Mouse (Mus musculus): ENCODE measurements at regions not wholly inside any gene's neighbourhood (a gene's known extent, or its start where the extent isn't known, plus 50 kb on each side); places are given as distances from the start of the nearest gene placed in this dataset.

DNA sequence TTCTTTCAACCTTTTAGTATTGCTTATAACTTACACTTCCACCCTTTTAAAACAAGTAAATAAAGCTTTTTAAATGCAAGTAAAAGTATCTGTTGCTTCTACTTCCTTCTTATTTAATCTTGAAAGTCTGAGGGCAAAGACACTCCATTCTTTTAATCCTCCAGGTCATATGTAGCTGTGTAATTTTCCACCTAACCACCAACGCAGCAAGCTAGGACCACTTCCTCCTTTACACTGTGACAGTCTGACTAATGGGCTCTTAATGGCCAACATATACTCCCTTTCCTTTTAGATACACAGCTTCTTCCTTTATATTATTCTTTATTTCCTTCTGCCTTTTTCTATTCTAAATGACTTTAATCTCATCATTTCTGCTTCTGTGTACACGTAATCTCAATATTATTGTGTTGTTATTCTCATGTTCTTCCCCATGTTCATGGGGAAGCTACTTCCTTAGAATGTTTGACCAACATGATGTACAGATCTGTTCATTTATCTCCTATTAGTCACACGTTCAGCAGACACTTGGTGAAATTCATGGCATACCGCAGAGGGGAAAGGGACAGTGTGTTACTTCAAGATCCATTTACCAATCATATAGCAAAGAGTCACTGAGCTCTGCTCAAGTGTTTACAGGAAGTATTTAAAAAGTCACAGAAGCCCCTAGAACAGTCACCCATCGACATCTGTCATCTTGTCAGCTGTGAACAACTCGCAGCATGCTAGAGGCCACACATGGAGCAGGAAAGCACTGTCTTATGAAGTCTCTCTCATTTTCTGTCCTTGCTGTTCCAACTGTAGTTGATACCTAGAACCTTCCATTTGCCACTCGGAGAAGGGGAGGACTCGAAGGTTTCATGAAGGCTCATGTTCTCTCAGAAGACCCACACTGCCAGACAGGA lies 172.2 kb upstream of the Slc7a11 start:
- Histone ChIP-seq H3K79me2 (replicated peaks; ENCODE audit: control insufficient read depth, extremely low read depth, insufficient read depth, poor library complexity, severe bottlenecking) (no peaks in the 10 kb centered on the region), H3K4me3 (replicated peaks in 1 of 3; ENCODE audit: low read depth in 2 of 3, low read length in 2 of 3, poor library complexity in 1 of 3) (no peak overlapping the region), H3K4me2 (ENCODE audit: insufficient read depth, low read depth, poor library complexity, severe bottlenecking) (no peak overlapping the region), H3K9me3 (replicated peaks; ENCODE audit: low read length) (peaks cover 28% of the 10 kb centered on the region), H3K4me1 (ENCODE audit: control insufficient read depth in 1 of 2, insufficient read depth in 2 of 2) (no peaks in the 10 kb centered on the region), H3K36me3 (replicated peaks in 1 of 2; ENCODE audit: control insufficient read depth in 1 of 2, insufficient read depth in 1 of 2, low read length in 1 of 2) (no peaks in the 10 kb centered on the region), H3K27me3 (replicated peaks) (no peaks in the 10 kb centered on the region), H3K9ac (ENCODE audit: insufficient read depth, low read depth) (no peak overlapping the region), H3K27ac (ENCODE audit: insufficient read depth, low read depth) (no peak overlapping the region)
- in situ Hi-C loops (cut with MboI; ENCODE audit: low pct_ligation_motif_present, low pct_unique_long_range_greater_than_20kb, low sequenced_read_pairs), result no loop called here
- TF ChIP-seq IRF4 (IDR thresholded peaks at IDR 0.05; ENCODE audit: low read depth, low read length) (no peak), SMC3 (IDR thresholded peaks at IDR 0.05; ENCODE audit: low read depth, low read length) (no peak), CHD1 (IDR thresholded peaks at IDR 0.05; ENCODE audit: low read depth, low read length) (no peak), PAX5 (IDR thresholded peaks at IDR 0.05; ENCODE audit: low read length) (no peak), NELFE (IDR thresholded peaks at IDR 0.05; ENCODE audit: low read depth, low read length) (no peak), MXI1 (IDR thresholded peaks at IDR 0.05; ENCODE audit: low read depth, low read length) (no peak), JUND (conservative IDR thresholded peaks at IDR 0.05; ENCODE audit: low read depth, low read length) (no peak), POLR2AphosphoS2 (IDR thresholded peaks at IDR 0.05; ENCODE audit: low read depth, low read length) (no peak), RAD21 (IDR thresholded peaks at IDR 0.05; ENCODE audit: low read depth, low read length) (no peak), ETS1 (conservative IDR thresholded peaks at IDR 0.05; ENCODE audit: low read depth, low read length) (no peak), NRF1 (IDR thresholded peaks at IDR 0.05; ENCODE audit: low read depth, low read length) (no peak)
- dilution Hi-C loops (cut with MboI; ENCODE audit: extremely low pct_ligation_motif_present, extremely low pct_unique_long_range_greater_than_20kb, low sequenced_read_pairs), result no loop called here
- no peak for DNase-seq (ENCODE audit: extremely low read depth)

DNA sequence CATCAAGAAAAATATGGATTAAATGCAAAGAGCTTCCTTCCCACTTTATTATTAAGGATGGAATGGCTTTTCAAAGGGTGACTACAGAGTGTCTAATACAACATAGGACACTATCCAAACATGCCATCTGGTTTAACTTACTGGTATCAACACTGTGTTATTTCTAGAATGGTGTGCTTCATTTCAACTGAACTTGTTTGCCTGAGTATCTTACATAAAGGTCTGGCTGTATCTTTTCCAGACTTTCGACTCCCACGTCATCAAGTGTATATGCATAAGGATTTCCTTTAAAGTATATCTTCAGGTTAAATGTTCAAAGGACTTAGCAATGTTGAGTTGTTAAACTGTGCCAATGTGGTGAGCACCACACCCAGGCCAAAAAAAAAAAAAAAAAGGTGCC lies 169.6 kb upstream of the Slc7a11 start:
- H3K4me2 ChIP-seq (ENCODE audit: insufficient read depth, low read depth, poor library complexity, severe bottlenecking), result no peak overlapping the region
- no peak for DNase-seq (ENCODE audit: extremely low read depth)
- no peaks in the 10 kb centered on the region for H3K4me1 ChIP-seq (ENCODE audit: control insufficient read depth in 1 of 2, insufficient read depth in 2 of 2)
- no peaks in the 10 kb centered on the region for H3K79me2 ChIP-seq (replicated peaks; ENCODE audit: control insufficient read depth, extremely low read depth, insufficient read depth, poor library complexity, severe bottlenecking)
- H3K9ac ChIP-seq (ENCODE audit: insufficient read depth, low read depth), result no peak overlapping the region
- no peak overlapping the region for H3K27ac ChIP-seq (ENCODE audit: insufficient read depth, low read depth)
- H3K36me3 ChIP-seq (replicated peaks in 1 of 2; ENCODE audit: control insufficient read depth in 1 of 2, insufficient read depth in 1 of 2, low read length in 1 of 2), result no peaks in the 10 kb centered on the region
- H3K27me3 ChIP-seq (replicated peaks), result no peaks in the 10 kb centered on the region
- H3K4me3 ChIP-seq (replicated peaks in 1 of 3; ENCODE audit: low read depth in 2 of 3, low read length in 2 of 3, poor library complexity in 1 of 3), result no peak overlapping the region
- peaks cover 30% of the 10 kb centered on the region for H3K9me3 ChIP-seq (replicated peaks; ENCODE audit: low read length)
- TF ChIP-seq SIN3A (IDR thresholded peaks at IDR 0.05; ENCODE audit: low read length), result no peak
- TF ChIP-seq MXI1 (IDR thresholded peaks at IDR 0.05; ENCODE audit: low read depth, low read length), result no peak
- TF ChIP-seq USF1 (IDR thresholded peaks at IDR 0.05; ENCODE audit: low read depth, low read length), result no peak
- no peak for TF ChIP-seq CHD2 (IDR thresholded peaks at IDR 0.05; ENCODE audit: low read length)
- no peak for TF ChIP-seq POLR2A (IDR thresholded peaks at IDR 0.05; ENCODE audit: low read depth, low read length)
- TF ChIP-seq CHD1 (IDR thresholded peaks at IDR 0.05; ENCODE audit: low read depth, low read length), result no peak
- in situ Hi-C loops (cut with MboI; ENCODE audit: low pct_ligation_motif_present, low pct_unique_long_range_greater_than_20kb, low sequenced_read_pairs), result no loop called here
- dilution Hi-C loops (cut with MboI; ENCODE audit: extremely low pct_ligation_motif_present, extremely low pct_unique_long_range_greater_than_20kb, low sequenced_read_pairs), result no loop called here
